Mouse (Mus musculus) adrenal gland, adult 8-10 months (tissue): ENCODE results near the gene Hint1. TPM values are rescaled to one million over a fixed set of nuclear protein-coding genes. Genes with fewer than 3 reads are reported as not detected.
"Not testable (repeated sequence)": the region's sequence is repeated elsewhere in the genome, so short reads cannot be mapped to it uniquely, and the experiment has no call there.

ENCODE experiments used
- DNase-seq: peaks from one replicate; pipeline ENCODE4 v3.0.0; 2022
- total RNA-seq, 4 experiments: library from RNA; stranded (reverse); gene quantifications; 2 replicates each; pipeline ENCODE4 v1.2.4; 2022

Gene Hint1
- 100 to 1,000 TPM; 236 to 370 (median 298) TPM for total RNA-seq

DNA sequence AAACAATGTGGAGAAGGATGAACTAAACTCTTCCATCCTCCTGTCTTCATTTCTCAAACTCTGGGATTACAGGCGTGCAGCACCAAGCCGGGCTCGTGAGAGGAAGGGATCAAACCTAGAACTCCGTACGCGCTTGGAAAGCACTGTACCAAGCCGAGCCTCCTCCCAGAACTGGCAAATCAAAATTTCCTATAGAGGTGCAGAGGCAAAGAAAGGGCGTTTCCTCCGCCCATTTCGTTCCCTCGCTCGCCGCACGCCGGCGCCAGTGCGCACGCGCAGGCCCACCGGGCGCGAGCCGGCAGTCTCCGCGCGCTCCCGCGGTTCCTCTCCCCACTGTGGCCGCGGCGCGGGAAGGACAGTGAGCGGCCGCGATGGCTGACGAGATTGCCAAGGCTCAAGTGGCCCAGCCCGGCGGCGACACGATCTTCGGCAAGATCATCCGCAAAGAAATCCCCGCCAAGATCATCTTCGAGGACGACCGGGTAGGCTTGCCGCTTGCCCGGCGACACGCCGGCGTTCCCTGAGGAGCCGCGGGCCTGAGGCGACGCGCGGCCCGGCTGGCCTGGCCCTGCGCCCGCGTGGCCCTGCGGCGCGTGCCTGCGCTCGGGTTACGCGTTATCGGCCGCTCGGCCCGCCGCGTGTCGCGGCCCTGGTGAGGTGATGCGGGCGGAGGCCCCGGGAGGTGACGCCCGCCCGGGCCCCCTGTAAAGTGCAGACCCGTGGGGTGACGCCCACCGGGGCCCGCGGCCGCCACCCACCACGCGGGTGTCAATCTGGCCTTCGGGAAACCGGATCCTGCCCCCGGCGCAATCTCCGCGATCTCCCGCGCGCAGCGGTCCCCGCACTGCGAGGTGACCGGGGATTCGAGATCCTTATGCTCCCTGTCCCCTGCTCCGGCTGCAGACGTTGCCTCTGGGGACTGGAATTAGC lies at the start of gene Hint1:
Gene Hint1 (plus strand): TSS at position 265 of the 930 bp plus-strand sequence.
- DNase-seq, result peak; percentile 87

DNA sequence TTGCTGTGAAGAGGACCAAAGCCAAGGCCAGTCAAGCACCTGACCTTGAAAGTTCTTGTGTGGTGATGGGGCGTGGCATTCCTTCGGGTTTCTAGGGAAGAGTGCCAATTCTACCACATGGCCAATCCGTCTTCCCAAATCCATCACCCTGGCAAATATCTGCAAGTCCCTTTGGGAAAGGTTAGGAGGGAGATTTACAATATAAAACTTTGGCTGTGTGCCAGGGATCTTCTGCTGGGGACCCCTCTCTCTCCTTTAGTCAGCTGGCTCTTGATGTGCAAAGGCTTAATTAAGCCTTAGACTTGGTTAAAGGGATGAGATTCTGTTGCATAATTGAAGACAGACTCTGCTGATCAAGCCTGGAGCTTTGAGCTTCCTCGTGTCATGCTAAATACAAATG lies 48.7 kb upstream of the Hint1 start:
- no peak for DNase-seq

DNA sequence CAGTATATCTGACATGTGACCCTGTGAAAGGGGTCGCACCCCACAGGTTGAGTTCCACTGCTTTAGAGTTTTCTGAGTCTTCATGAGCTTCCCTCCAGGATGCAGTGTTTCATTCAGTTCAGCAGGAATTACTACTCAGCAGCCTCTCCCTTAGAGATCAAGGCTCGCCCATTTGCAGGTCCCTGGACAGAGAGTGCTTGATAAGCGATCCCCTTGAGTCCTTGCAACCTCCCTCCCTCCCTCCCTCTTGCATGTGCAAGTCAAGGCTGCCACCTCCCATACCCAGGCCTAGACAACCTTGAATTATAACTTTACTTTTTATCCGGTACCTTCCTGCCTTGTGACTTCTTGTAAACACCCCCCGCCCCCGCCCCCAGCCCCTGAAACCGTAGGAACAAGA lies 46.7 kb upstream of the Hint1 start:
- no peak for DNase-seq

DNA sequence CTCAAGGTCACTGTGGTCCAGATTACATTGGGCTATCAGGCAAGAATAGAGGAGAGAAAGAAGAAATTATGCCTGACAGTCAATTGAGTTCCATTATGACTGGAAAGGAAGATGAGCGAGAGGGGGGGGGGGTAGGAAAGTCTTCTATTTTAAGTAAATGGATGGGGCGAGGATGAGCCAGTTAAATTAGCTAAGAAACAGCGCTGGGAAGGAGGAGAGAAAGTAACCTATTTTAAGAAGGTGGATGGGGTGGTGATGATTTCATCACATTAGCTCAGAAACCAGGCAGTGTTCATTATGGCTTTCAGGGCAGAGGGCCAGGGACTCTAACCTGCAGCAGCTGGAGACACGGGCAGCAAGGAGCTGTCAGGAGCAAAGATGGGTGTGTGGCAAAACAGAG lies 42.7 kb upstream of the Hint1 start:
- no peak for DNase-seq

DNA sequence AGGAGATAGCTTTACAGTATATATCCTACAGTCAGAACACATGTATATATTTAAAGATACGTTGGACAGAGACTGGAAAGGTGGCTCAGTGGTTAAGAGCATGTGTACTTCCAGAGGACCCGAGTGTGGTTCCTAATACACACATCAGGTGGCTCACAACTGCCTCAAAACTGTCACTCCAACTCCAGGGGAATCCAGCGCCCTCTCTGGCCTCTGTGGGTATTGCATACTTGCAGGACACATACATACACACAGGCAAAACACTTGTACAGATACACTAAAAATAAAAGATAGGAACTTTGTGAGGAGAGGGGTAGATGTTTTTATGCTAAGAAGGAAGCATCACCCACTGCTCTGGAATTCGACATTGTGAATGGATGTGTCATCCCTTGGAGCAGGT lies 40.4 kb upstream of the Hint1 start:
- no peak for DNase-seq

DNA sequence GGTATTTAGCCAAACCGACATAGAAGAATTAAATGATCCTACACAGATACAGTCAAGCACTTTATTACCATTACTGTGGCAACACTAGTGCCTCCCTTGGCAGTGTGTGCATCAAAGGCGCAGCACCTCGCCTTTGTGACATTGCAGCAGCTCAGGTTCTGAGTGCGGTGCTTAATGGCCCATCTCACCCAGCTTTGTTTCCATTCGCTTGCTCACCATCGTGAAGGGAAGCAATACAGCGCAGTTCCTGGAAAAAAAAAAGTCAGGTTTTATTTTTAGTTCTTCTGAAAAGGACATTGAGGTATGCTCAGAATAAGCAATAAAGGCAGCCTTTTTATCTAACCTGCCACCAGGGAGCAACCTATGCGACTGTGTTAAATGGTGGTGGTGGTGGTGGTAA lies 39.4 kb upstream of the Hint1 start:
- DNase-seq, result no peak

DNA sequence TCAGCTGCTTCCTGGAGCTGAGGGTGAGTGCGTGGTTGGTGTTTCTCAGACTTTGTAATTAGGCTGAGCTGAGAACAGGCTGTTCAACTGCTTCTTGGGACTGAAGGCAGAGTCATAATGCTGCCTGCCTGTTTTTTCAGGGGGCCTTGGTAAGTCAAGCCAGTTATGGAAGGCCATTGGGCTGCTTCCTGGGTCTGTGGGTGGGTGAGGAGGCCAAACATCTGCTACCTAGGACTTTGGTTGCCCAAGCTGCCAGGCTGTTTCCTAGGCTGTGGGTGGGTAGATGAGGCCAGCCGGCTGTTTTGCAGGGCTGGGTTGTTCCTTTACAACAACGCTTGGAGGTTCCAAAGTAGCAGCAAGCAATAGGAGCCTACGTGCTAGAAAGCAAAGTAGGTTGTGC lies 32.4 kb upstream of the Hint1 start:
- DNase-seq, result no peak

DNA sequence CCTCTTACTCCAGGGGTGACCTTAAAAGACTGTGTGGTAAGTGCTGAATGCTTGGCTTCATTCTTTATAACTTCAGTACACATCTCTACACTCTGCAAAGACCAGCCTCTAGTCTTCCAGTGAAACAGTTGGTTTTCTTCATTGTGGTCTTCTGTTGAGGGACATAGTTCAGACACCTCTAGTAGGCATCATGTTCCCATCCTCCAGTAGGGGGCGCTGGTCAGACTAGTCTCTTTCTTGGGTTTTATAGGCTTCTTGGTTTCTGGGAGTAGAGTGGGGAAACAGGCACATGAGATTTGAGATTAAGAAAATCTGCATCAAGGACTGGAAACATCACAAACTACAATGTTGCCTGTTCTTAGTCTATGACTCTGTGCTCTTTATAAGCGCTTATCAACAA lies 31.6 kb upstream of the Hint1 start:
- no peak for DNase-seq

DNA sequence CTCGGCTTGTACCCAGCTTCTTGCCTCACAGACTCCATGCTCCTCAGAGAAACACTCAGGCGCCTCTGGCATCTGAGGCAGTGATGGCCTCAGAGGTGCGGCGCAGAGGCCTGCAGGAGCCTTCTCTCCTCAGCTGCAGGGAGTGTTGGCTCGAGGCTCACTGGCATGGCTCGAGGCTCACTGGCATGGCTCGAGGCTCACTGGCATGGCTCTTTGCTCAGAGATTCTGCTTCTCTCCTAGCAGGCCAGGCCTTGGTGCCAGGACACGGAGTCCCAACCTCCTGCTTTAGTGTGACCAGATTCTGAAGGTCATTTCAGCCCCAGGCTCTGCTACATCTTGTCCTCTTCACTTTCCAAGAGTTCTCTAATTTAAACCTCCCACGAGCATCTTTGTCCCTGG lies 30.1 kb upstream of the Hint1 start:
- DNase-seq, result no peak

DNA sequence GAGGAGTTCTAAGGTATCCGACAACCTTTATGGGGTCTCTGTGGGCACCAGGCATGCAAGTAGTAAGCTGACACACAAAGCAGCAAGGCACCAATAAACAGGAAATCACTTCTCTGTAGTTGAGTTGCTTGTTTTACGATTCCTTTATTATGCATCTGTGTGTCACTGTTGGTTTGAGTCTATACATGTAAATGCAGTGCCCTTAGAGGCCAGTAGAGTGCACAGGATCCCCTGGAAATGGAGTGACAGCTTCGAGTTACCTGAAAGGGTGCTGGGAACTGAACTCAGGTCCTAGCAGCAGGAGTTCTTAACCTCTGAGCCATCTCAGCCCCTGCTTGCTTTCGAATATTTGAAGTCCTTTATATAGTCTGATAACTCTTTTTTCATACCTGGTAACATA lies 26.5 kb upstream of the Hint1 start:
- no peak for DNase-seq

DNA sequence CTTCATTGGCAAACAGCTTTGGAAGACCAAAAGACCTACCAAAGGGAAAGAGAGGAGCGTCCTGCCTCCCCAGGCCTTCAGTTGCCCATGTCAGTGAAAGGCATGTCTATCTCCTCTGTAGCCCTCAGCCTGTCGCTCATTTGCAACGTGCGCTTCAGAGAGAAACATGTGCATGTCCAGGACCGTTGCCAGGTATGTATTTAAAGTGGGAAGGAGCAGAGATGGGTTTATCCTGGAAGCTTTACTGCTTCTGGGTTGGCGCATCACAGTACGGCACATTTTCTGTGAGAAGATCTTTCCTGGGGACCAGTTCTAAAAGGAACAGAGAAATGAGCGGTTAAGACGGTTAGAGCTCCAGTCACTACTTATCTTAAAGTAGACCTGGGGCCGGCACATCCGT lies 25.3 kb upstream of the Hint1 start:
- DNase-seq, result no peak

DNA sequence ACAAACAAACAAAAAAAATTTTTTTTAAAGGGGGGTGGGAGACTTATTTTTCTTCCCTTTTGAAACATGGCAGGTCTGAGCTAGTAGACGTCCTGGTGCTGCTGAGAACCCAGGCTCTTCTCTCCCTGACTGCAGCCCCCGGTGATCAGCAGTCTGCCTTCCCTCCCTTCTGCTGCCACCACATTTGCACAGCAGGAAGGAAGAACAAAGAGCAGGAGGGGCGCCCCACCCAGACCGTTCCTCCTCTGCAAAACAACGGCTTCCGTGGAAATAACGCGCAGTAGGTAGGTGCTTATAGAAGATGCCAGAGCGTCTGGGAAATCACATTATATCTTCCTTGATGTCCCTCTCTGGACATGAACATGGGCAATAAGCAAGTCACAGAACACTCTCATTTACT lies 21.8 kb upstream of the Hint1 start:
- no peak for DNase-seq

DNA sequence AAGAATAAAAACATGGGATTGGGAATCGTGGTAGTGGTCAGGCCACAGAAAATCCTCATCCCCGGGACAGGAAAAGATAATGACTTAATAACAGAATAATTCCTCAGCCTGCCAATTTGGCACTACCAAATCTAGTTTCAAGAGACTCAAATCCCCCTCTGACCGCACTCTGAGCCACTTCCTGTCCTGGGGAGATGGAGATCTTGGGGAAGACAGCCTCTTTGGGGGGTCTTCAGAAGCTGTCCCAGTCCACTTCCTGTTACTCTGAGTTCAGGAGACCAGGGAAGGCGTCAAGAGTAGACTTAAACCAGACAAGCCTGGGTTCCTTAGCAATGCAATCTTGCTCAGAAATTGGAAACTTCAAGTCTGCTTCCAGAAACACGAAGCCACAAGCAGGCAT lies 21.2 kb upstream of the Hint1 start:
- DNase-seq, result no peak

DNA sequence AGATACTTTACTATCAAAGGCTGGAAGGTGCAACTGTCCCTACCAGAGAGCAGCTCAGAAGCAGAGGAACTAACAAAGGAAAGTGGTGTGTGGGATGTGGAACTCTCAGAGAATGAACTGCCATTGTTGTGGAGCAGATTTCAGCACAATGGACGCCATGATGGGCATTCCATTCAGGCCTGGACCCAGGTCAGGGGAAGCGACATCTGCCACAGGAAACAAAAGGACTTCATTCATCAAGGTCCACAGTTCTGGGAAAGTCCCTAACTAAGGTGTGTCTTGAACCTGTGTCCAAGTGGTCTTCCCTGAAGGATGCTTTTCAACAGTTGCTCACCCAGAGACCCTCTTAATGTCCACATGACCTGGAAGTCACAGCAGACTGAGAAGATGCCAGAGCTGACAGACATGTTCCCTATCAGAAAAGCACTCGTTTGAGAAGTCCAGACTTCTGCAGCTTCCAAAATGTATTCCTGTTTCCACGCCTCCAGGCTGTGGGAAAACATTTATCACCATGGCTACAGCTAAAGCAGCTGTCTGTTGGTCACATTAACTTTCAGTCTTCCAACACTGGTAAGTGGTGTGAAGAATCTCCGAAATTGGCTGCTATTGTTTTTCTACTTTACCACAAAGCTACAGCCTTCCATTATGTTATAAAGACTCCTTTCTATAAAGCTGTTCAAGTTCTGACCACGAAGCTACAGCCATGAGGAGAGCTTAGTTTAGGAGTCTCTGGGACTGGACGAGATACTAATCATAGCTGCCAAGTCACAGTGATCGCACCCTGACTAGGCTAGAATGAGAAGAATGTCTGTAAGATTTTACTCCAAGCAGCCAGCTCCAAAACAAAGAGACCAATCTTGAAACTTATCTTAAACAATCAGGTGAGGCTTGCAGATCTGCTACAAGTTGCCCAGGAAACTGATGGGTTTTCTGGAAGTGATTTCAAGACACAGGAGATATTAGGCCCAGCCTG lies 20.4 kb upstream of the Hint1 start:
- no peak for DNase-seq

DNA sequence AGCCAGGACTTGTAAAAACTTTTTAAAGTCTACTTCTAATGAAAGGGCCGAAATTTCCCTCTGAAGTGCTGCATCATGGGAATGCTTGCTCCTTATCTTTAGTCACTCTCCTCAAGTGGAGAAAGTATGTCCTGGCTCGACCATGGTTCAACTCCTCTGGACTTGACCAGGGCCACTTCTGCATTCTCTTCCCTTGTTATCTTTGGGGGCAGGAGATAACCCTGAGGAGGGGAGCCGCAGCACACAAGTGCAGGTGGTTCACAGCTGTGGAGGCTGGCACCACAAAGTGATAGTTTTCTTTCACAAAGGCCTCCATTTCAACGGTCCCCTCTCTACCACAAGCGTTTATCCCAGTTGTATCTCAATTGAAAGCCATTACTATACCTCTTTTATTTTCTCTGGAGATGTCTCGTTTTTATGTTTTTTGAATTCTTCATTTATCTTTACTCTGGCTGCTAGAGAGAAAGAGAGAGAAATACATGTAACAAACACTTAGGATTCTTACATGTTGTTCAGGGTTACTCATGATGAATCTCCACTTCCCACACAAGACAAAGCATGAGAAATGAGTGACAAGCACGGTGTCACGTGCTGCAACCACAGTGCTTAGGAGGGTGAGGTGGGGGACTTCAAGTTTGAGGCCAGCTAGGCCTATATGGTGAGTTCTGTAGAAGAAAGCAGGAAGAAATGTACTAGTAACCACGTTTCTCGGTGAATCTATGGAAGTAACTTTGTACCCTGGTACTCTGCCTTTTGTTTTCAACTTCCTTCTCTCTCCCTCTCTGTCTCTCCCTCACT lies 16.0 kb upstream of the Hint1 start:
- DNase-seq, result no peak

DNA sequence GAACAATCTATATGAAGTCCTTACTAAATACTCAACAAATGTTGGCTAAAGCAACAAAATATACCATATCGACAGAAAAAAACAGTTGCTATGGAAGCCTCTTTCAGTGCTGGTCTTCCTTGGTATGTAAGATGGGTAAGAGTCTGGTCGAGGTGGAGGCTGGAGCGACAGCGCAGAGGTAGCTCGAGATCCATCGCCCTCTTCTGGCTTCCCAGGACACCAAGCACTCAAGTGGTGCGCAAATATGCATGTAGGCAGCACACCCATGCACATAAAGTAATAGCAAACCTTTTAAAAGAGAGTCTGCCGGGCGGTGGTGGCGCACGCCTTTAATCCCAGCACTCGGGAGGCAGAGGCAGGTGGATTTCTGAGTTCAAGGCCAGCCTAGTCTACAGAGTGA lies 14.5 kb upstream of the Hint1 start:
- DNase-seq, result no peak

DNA sequence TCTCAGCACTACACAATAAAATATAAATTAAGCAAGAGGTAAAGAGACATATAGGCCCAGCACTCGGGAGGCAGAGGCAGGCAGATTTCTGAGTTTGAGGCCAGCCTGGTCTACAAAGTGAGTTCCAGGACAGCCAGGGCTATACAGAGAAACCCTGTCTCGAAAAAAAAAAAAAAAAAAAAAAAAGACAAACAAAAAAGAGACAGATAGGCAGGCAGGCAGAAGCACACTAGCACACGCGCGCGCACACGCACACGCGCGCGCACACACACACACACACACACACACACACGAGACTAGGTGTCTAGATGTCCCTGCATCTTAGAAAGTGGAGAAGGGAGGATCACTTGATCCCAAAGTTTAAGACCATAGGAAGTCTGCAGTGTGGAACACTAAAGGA lies 7.3 kb upstream of the Hint1 start:
- not testable (repeated sequence) for DNase-seq

DNA sequence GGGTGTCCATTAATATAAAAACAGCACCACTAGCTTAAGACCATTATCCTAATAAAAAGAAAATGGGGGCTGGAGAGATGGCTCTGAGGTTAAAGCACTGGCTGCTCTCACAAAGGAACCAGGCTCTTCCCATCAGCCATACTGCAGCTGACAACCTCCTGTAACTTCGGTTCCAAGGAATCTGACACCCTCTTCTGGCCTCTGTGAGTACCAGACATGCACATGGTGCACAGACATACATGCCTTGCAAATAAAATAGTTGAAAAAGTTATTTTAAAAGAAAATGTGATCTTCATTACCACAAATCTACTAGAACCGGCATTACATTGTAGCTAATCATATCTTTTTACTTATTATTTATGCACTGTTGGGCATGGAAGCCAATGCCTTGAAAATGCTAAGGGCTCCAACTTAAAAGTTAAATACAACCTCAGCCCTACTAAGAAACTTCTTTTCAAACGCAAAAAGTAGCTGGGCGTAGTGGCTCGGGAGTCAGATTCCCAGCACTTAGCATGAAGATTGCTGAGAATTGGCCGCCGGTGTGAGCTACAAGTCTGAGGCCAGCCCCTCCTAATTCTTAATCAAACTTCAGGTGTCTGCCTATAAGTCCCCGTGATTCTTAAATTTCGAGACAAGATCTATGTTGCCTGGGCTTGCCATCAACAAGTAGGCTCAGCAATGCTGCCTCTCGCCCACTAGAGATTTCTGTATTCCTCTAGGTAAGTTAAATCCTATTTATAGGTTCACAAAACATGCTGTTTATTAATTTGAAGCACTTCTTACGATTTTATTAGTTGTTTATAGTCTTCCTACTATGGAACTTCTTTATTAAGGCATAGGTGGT lies 6.6 kb upstream of the Hint1 start:
- no peak for DNase-seq

DNA sequence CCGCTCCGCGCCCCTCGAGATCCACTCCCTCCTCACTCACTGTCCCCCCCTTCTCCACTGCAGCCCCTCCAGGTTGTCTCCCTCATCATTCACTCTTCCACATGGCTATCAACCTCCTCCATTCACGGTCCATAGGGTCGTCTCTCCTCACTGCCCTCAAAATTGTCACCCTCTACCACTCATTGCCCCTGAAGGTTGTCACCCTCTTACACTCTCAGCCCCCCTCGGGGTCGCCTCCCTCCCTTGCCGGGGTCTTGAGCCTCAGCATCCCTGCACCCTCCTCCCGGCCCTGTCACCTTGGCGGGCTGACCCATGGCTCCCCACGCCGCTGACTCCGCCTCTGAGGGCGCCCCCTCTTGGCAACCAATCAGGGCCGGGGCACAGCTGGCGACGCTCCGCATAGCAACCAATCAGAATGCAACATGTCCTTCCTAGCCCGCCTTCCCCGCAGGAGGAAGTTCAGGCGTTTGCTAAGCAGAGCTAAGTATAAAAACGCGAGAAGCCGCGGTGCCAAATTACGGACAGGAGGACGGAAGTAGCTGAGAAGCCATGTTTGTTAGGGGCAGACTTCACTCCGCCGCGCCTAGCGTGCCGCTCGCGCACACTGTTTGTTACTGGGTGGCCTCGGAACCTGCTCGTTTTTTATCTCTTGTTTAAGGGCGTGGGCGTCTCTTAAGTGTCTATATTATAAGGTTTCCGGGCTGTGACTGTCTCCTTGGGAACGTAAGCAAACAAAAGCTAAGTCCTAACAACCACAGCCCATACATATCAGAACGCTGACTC lies 5.7 kb upstream of the Hint1 start, which contains the start of gene Lyrm7:
Gene Lyrm7 (minus strand): TSS at position 661 of the 783 bp plus-strand sequence.
- peak; percentile 98 for DNase-seq
